Mouse (Mus musculus) B cell, adult 2 months (primary cell): ENCODE measurements at regions not wholly inside any gene's neighbourhood (a gene's known extent, or its start where the extent isn't known, plus 50 kb on each side); places are given as distances from the start of the nearest gene placed in this dataset.

Source experiments
- DNase-seq, 2 experiments: peaks; one replicate each; pipeline ENCODE4 v3.0.0; 2022

- DNase-seq = no peak
These were observed 201.8 kb downstream of the Cbln1 start for GRCm38 (mm10) chr8:87270525-87271187.

GRCm38 (mm10) chr8:87268159-87268558 is 204.2 kb downstream of the Cbln1 start:
- DNase-seq = no peak

DNA sequence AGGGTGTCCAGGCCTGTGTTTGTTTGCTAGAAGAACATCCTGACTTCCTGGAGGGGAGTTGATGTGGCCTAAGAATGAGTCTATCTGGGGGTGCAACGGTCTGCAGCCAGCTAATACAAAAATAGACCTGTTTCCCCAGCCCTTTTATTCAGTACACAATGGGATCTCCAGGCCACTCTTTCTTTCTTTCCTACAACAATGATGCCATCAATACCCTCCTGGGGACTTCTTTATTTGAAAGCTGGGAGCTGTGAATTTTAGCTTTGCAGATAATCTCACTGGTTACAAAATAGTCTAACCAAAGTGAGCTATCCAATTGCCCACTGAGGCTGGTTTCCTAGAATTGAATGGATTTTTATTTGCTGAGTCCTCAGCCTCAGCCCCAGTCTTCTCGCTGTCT is 207.4 kb downstream of the Cbln1 start:
- DNase-seq = no peak

- no peak for DNase-seq
These were observed 212.1 kb downstream of the Cbln1 start for GRCm38 (mm10) chr8:87260305-87260704.

- no peak for DNase-seq
These were observed 229.7 kb downstream of the Cbln1 start for GRCm38 (mm10) chr8:87242681-87243080.

DNA sequence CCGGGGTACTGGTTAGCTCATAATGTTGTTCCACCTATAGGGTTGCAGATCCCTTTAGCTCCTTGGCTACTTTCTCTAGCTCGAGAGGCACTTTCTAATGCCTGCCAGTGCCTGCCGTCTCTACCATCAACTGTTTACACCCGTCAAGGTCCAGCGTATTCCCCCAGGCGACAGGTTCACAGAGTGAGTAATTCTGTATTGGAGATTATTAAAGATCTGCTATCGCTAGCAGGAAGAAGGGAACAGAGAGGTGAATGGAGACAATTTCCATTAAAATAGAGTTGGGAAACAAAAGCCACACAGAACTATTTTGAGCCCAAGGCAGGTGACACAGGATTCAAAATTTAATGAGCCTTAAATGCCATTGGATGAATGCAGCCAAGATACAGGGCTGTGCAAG is 235.2 kb downstream of the Cbln1 start:
- no peak for DNase-seq

- no peak for DNase-seq
These were observed 236.0 kb downstream of the Cbln1 start for GRCm38 (mm10) chr8:87236438-87236837.

DNA sequence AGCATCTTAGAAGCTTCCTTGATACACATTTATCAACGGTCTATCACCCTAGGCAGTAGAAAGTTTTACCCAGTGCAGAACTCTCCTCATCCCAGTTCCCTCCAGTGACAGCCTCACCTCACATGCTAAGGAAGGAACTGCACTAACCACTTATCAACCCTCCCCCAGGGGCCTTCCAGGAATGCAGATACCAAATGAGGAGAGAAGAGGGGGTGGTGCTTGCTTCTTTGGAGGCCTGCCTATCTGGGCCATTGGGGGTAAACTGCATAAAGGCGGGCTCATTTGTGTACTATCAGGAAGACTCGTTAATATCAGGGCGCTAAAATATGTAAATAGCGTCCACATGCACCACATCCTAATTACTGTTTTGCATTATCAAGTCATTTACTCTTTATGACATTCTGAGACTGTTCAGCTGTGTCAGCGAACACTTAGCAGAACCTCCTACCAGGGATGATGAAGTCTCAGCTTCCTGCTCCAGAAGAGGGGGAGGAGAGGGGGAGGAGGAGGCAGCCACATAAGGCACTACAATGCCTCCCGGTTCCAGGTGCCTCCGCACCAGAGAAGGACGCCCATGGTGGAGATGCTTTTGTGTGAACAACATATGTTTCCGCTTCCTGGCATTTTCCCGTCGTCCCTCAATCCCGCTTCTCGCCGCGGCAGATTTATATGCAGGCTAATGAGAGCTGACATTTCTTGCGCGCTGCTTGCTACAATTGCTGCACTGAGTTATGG is 236.9 kb downstream of the Cbln1 start:
- no peak for DNase-seq

GRCm38 (mm10) chr8:87234336-87234735 is 238.1 kb downstream of the Cbln1 start:
- no peak for DNase-seq

- DNase-seq = no peak
These were observed 238.5 kb downstream of the Cbln1 start for GRCm38 (mm10) chr8:87233805-87234331.

DNA sequence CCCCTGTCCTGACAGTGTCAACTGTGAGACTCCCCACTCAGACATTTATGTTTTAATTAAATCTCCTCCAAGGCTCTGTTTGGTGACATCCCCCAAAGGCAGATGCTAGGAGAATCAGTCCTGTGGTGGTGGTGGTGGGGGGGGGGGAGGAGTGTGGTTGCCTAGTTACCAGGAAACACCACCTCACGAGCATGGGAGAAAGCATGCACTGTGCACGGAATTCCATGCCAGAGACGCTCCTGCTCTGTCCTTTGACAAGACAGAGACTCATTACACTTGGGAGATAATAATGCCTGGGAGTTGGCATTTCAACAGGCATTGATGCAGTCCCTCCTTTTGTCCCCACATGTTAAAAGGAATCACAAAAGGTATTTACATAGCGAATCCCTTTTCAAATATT is 240.6 kb downstream of the Cbln1 start:
- DNase-seq = no peak

DNA sequence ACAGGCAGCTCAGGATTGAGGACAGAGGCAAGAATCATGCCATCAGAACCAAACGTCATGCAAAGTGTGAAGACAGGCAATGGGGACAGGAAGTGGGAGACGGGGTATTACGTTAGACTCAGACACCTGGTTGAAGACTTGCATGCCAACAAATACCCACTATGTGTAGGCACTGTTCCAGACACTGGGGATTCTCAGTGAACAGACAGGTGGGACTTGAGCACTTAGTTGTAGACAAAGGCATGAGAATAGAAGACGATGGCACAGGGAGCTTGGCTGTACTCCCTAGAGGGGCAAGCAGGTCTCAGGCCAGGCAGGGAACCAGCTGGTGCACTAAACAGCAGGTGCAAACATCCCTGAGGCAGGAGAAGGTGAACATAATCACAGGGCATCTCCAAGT is 242.3 kb downstream of the Cbln1 start:
- no peak for DNase-seq

DNA sequence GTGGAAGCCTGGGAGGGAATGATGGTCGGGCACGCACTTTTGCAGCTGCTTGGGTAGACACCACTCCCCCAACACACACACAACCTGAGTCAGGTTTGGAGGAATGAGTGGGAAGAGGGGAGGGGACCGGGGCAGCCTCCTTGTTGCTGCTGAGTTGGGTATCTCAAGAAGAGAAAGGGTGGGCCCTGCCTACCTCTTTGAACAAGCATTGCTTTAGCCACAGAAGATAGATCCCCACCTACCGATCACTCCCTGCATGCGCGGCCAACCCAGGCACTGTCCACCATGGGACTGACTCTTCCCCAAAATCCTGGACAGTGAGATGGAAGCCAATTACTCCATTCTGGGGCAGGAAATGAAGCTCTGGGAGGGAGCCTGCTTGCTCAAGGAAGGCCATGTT is 243.2 kb downstream of the Cbln1 start:
- DNase-seq = no peak

DNA sequence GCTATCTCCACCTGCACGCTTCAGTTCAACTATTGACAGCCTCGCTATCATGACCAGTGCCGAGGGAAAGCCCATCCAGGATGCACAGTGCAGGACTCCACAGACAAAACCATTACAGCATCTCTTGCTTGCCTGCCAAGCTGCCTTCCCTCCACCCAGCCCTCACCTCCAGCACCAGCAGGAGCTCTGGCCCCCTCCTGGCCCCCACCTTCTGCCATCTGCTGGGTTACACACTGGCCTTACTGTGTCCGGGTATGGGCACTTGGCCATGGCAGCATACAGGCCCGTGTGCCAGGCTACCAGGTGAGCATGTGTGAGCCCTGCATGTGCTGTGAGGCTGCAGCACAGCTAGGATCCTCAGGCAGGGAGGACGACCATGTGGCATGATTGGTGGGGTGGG is 243.6 kb downstream of the Cbln1 start:
- DNase-seq = no peak

DNA sequence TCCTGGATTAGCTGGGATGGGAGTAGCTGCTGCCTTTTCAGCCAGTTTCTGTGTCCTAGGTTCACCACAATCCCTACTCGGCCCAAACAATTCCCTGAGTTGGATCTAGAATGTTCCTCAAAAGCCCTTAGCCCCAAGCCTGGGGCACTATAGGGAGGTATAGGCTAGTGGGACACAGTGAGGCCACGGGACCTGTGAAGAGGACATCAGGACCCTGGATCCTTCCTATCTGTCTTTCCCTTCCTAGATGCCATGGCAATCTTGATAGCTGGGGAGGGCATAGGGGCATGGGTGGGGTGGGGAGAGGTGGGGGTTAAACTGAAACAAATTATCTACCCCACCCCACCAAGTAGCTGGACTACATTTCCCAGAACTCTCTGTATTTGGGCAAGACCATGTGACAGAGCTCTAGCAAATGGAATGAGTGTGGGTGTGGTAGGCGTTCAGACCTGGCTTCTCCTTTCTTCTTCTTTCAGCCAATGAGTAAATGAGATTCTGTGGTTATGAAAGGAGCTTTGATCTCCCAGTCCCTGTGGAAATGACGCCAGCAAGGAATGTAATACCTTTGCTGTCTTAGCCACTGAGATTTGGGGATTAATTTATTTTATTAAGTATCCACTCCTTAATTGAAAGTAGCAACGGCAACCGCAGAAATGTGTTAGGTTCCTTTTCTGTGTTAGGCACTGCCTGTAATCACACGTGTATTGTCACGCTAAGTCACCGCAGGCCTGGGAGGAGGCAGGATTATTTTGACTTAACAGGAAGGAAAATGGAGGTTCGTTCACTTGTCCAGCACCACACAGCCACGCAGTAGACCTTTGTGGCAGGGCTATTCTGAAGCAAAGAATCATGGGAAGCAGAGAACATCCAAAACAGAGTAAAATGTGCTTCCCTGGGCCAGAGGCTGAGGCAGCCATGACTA is 246.6 kb downstream of the Cbln1 start:
- DNase-seq = no peak

GRCm38 (mm10) chr8:87220581-87220980 is 251.8 kb downstream of the Cbln1 start:
- DNase-seq = no peak

GRCm38 (mm10) chr8:87218956-87219482 is 253.4 kb downstream of the Cbln1 start:
- DNase-seq = peak; percentile 2 to 9

DNA sequence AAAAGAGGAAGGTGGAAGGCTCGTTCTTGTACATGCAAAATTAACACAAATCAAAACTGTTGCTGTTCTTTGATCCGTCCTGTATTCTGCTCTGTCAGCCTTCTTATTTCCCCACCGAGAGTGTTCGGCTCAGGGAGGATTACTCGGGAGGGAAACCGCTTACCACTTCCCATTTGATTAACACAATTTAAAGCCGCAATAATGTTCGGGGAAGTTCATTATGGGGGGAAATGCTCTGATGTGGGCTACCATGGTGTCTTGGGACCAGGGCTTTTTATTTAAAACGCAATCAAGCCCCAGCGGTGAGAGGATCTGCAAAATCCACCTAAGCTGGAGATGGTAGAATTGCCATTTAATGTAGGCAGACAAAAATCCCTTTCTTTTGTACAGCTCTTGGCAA is 257.4 kb downstream of the Cbln1 start:
- DNase-seq = no peak

GRCm38 (mm10) chr8:87210546-87210945 is 261.9 kb downstream of the Cbln1 start:
- DNase-seq = no peak

DNA sequence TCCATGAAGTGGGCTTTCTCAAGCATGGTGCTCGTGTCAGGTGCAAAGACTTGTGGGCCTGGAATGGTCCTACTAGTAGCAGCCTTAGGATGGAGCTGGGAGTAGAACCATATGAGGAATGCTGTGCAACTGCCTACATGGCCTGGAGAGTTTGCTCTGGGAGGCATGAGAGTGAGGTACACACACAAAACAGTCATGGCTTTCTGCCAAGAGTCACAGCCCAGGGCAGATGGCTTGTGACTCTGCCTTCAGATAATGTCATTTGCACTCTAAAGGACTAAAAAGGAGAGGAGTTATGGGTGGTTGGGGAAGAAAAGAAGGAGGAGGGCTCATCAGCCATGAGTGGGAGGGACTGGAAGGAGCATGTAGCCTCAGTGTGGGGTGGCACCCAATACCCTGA is 263.1 kb downstream of the Cbln1 start:
- DNase-seq = no peak

- DNase-seq = no peak
These were observed 264.4 kb downstream of the Cbln1 start for GRCm38 (mm10) chr8:87208036-87208435.

- DNase-seq = no peak
These were observed 269.7 kb downstream of the Cbln1 start for GRCm38 (mm10) chr8:87202639-87203160.
